Mouse (Mus musculus): Measurements from ENCODE around the gene Pank2.

The Pank2 gene

GRCm38 (mm10) chr2:131323675-131324074, 61.4 kb downstream of the Pank2 start:
- no peak for DNase-seq (ENCODE audit: low spot score)

- no peak for DNase-seq (ENCODE audit: low spot score)
Measured at GRCm38 (mm10) chr2:131326044-131326443, 63.7 kb downstream of the Pank2 start.

- DNase-seq (ENCODE audit: low spot score) = no peak
Measured at GRCm38 (mm10) chr2:131328981-131329380, 66.7 kb downstream of the Pank2 start.

GRCm38 (mm10) chr2:131330548-131330947, 68.3 kb downstream of the Pank2 start:
- no peak for DNase-seq (ENCODE audit: low spot score)

- no peak for DNase-seq (ENCODE audit: low spot score)
Measured at GRCm38 (mm10) chr2:131337602-131338001, 75.3 kb downstream of the Pank2 start.

GRCm38 (mm10) chr2:131344449-131344848, 82.2 kb downstream of the Pank2 start:
- no peak for DNase-seq (ENCODE audit: low spot score)

- DNase-seq (ENCODE audit: low spot score) = no peak
Measured at GRCm38 (mm10) chr2:131345556-131345955, 83.3 kb downstream of the Pank2 start.

Data from spleen, adult 12 weeks (tissue).